Mouse (Mus musculus) CH12.LX (cell line): ENCODE measurements around the gene Zfp184. TPM values are rescaled to one million over a fixed set of nuclear protein-coding genes. Genes with fewer than 3 reads are reported as not detected.
A peak's percentile ranks its signal among the peaks of the same experiment; 100 is the strongest.

Experiments used
- DNase-seq: peaks from one replicate; pipeline ENCODE4 v3.0.0-alpha.2; 2013; ENCODE audit errors: extremely low read depth
- H3K27ac ChIP-seq: 2 replicates; pipeline ENCODE4 v1.5.1; 2012; ENCODE audit warnings: low read depth, mild to moderate bottlenecking, control low read depth, moderate library complexity; ENCODE audit not compliant: insufficient read depth
- H3K27me3 ChIP-seq: replicated peaks from 2 replicates; pipeline ENCODE3; 2012; ENCODE audit warnings: inconsistent platforms
- H3K36me3 ChIP-seq, 2 experiments: replicated peaks in 1 of 2; 2 replicates each; pipeline versions ENCODE3 to v1.6.1; 2012; ENCODE audit warnings: inconsistent platforms in 1 of 2, low read length in 1 of 2, mild to moderate bottlenecking in 1 of 2, mixed read lengths in 1 of 2, moderate library complexity in 1 of 2; ENCODE audit not compliant: control insufficient read depth in 1 of 2, insufficient read depth in 1 of 2
- H3K4me1 ChIP-seq, 2 experiments: 2 replicates each; pipeline ENCODE4 v1.6.1; 2012; ENCODE audit warnings: inconsistent platforms in 1 of 2, moderate library complexity in 1 of 2; ENCODE audit not compliant: insufficient read depth in 2 of 2, control insufficient read depth in 1 of 2
- H3K4me2 ChIP-seq: 2 replicates; pipeline ENCODE4 v1.6.1; 2012; ENCODE audit warnings: low read depth, mild to moderate bottlenecking, control low read depth; ENCODE audit not compliant: poor library complexity, insufficient read depth, severe bottlenecking
- H3K4me3 ChIP-seq, 3 experiments: fragments of 150-350 bp in 1 of 3; sonication (generic) in 1 of 3; replicated peaks in 1 of 3; 2 replicates each; pipeline versions ENCODE3 to v1.5.1; 2011 to 2012; ENCODE audit warnings: low read depth in 2 of 3, low read length in 2 of 3, mild to moderate bottlenecking in 2 of 3, moderate library complexity in 2 of 3, control low read depth in 1 of 3, improper control_type of control experiment in 1 of 3, inconsistent platforms in 1 of 3, mixed read lengths in 1 of 3; ENCODE audit not compliant: poor library complexity in 1 of 3
- H3K79me2 ChIP-seq: replicated peaks from 2 replicates; pipeline ENCODE4 v1.6.1; 2012; ENCODE audit warnings: mild to moderate bottlenecking, moderate library complexity; ENCODE audit not compliant: control insufficient read depth, poor library complexity, insufficient read depth, severe bottlenecking; ENCODE audit errors: extremely low read depth
- H3K9ac ChIP-seq: 2 replicates; pipeline ENCODE4 v1.6.1; 2012; ENCODE audit warnings: low read depth, mild to moderate bottlenecking, control low read depth, moderate library complexity; ENCODE audit not compliant: insufficient read depth
- H3K9me3 ChIP-seq: replicated peaks from 2 replicates; pipeline ENCODE3; 2012; ENCODE audit warnings: low read length, inconsistent platforms, mixed read lengths
- CHD2 ChIP-seq: IDR thresholded peaks from 2 replicates; pipeline ENCODE4 v1.6.1; 2011; ENCODE audit warnings: low read length, improper control_type of control experiment
- E2F4 ChIP-seq: IDR thresholded peaks from 2 replicates; pipeline ENCODE4 v1.6.1; 2011; ENCODE audit warnings: low read depth, low read length, improper control_type of control experiment; ENCODE audit not compliant: insufficient replicate concordance
- ELF1 ChIP-seq: IDR thresholded peaks from 2 replicates; pipeline ENCODE4 v1.6.1; 2014; ENCODE audit warnings: low read depth, mild to moderate bottlenecking, inconsistent platforms, low read length, improper control_type of control experiment
- EP300 ChIP-seq: IDR thresholded peaks from 2 replicates; pipeline ENCODE4 v1.6.1; 2011; ENCODE audit warnings: low read length, improper control_type of control experiment
- ETS1 ChIP-seq: conservative IDR thresholded peaks from 2 replicates; pipeline ENCODE4 v1.6.1; 2012; ENCODE audit warnings: low read depth, mild to moderate bottlenecking, inconsistent platforms, low read length, improper control_type of control experiment, moderate library complexity
- GABPA ChIP-seq: IDR thresholded peaks from 2 replicates; pipeline ENCODE4 v1.6.1; 2012; ENCODE audit warnings: low read depth, low read length, improper control_type of control experiment, inconsistent platforms; ENCODE audit not compliant: insufficient replicate concordance
- HCFC1 ChIP-seq: IDR thresholded peaks from 2 replicates; pipeline ENCODE4 v1.6.1; 2012; ENCODE audit warnings: low read depth, mild to moderate bottlenecking, inconsistent platforms, low read length, improper control_type of control experiment
- IRF4 ChIP-seq: IDR thresholded peaks from 2 replicates; pipeline ENCODE4 v1.6.1; 2014; ENCODE audit warnings: low read depth, mild to moderate bottlenecking, inconsistent platforms, low read length, improper control_type of control experiment
- JUN ChIP-seq: IDR thresholded peaks from 2 replicates; pipeline ENCODE4 v1.6.1; 2011; ENCODE audit warnings: low read depth, mild to moderate bottlenecking, low read length, improper control_type of control experiment, moderate library complexity; ENCODE audit not compliant: insufficient read depth
- JUND ChIP-seq: conservative IDR thresholded peaks from 2 replicates; pipeline ENCODE4 v1.6.1; 2011; ENCODE audit warnings: low read depth, low read length, improper control_type of control experiment
- MAFK ChIP-seq: IDR thresholded peaks from 2 replicates; pipeline ENCODE4 v1.6.1; 2011; ENCODE audit warnings: low read length, improper control_type of control experiment; ENCODE audit not compliant: insufficient replicate concordance
- MAX ChIP-seq: IDR thresholded peaks from 2 replicates; pipeline ENCODE4 v1.6.1; 2011; ENCODE audit warnings: low read length, improper control_type of control experiment
- MAZ ChIP-seq: IDR thresholded peaks from 2 replicates; pipeline ENCODE4 v1.6.1; 2012; ENCODE audit warnings: low read depth, mild to moderate bottlenecking, inconsistent platforms, low read length, improper control_type of control experiment, moderate library complexity
- MEF2A ChIP-seq: IDR thresholded peaks from 2 replicates; pipeline ENCODE4 v1.6.1; 2014; ENCODE audit warnings: low read depth, mild to moderate bottlenecking, inconsistent platforms, low read length, improper control_type of control experiment, borderline replicate concordance
- MXI1 ChIP-seq: IDR thresholded peaks from 2 replicates; pipeline ENCODE4 v1.6.1; 2011; ENCODE audit warnings: mild to moderate bottlenecking, low read depth, low read length, improper control_type of control experiment
- MYC ChIP-seq: IDR thresholded peaks from 2 replicates; pipeline ENCODE4 v1.6.1; 2011; ENCODE audit warnings: low read depth, mild to moderate bottlenecking, improper control_type of control experiment, low read length
- NELFE ChIP-seq: IDR thresholded peaks from 2 replicates; pipeline ENCODE4 v1.6.1; 2011; ENCODE audit warnings: low read depth, low read length, improper control_type of control experiment
- NRF1 ChIP-seq: IDR thresholded peaks from 2 replicates; pipeline ENCODE4 v1.6.1; 2014; ENCODE audit warnings: low read depth, mild to moderate bottlenecking, inconsistent platforms, low read length, improper control_type of control experiment, moderate library complexity
- POLR2AphosphoS2 ChIP-seq: IDR thresholded peaks from 2 replicates; pipeline ENCODE4 v1.6.1; 2011; ENCODE audit warnings: low read depth, low read length, improper control_type of control experiment
- RAD21 ChIP-seq: IDR thresholded peaks from 2 replicates; pipeline ENCODE4 v1.6.1; 2011; ENCODE audit warnings: low read depth, mild to moderate bottlenecking, low read length, improper control_type of control experiment, moderate library complexity
- RCOR1 ChIP-seq: conservative IDR thresholded peaks from 2 replicates; pipeline ENCODE4 v1.6.1; 2012; ENCODE audit warnings: low read depth, mild to moderate bottlenecking, inconsistent platforms, low read length, improper control_type of control experiment
- SIN3A ChIP-seq: IDR thresholded peaks from 2 replicates; pipeline ENCODE4 v1.6.1; 2012; ENCODE audit warnings: low read length, improper control_type of control experiment, inconsistent platforms
- SMC3 ChIP-seq: IDR thresholded peaks from 2 replicates; pipeline ENCODE4 v1.6.1; 2011; ENCODE audit warnings: low read depth, low read length, improper control_type of control experiment
- TBP ChIP-seq: conservative IDR thresholded peaks from 2 replicates; pipeline ENCODE4 v1.6.1; 2011; ENCODE audit warnings: low read depth, low read length, improper control_type of control experiment
- USF1 ChIP-seq: IDR thresholded peaks from 2 replicates; pipeline ENCODE4 v1.6.1; 2014; ENCODE audit warnings: low read depth, mild to moderate bottlenecking, inconsistent platforms, low read length, improper control_type of control experiment
- ZKSCAN1 ChIP-seq: IDR thresholded peaks from 2 replicates; pipeline ENCODE4 v1.6.1; 2012; ENCODE audit warnings: low read depth, inconsistent platforms, low read length, improper control_type of control experiment, borderline replicate concordance
- ZMIZ1 ChIP-seq: IDR thresholded peaks from 2 replicates; pipeline ENCODE4 v1.6.1; 2012; ENCODE audit warnings: low read depth, mild to moderate bottlenecking, inconsistent platforms, low read length, improper control_type of control experiment
- ZNF384 ChIP-seq: IDR thresholded peaks from 2 replicates; pipeline ENCODE4 v1.6.1; 2012; ENCODE audit warnings: low read depth, low read length, improper control_type of control experiment, inconsistent platforms
- dilution Hi-C: fragments of 300-500 bp; cut with MboI; formaldehyde crosslinking; loops from 2 replicates; pipeline ENCODE4 v1.14.3; 2020; ENCODE audit warnings: low sequenced_read_pairs; ENCODE audit not compliant: extremely low pct_unique_long_range_greater_than_20kb, extremely low pct_ligation_motif_present
- in situ Hi-C: fragments of 300-500 bp; cut with MboI; formaldehyde crosslinking; loops from 3 replicates; pipeline ENCODE4 v1.14.3; 2019; ENCODE audit warnings: low sequenced_read_pairs, low pct_ligation_motif_present, low pct_unique_long_range_greater_than_20kb, mixed read lengths
- polyA plus RNA-seq: library from polyadenylated mRNA; unstranded; fragments of >175 nt; gene quantifications from 2 replicates; pipeline ENCODE4 v1.2.1, GENCODE M21; 2012; ENCODE audit warnings: low read depth; ENCODE audit not compliant: insufficient read length
- total RNA-seq, 2 experiments: library from RNA; depleted of rRNA; stranded (reverse); fragments of 300-350 nt in 1 of 2; fragments of >200 nt in 1 of 2; gene quantifications; 2 replicates each; pipeline ENCODE4 v1.2.3; 2012 to 2014

Gene Zfp184
- total and polyA plus RNA-seq, 3 experiments = 0.79 to 3.1 (median 2.0) TPM

DNA sequence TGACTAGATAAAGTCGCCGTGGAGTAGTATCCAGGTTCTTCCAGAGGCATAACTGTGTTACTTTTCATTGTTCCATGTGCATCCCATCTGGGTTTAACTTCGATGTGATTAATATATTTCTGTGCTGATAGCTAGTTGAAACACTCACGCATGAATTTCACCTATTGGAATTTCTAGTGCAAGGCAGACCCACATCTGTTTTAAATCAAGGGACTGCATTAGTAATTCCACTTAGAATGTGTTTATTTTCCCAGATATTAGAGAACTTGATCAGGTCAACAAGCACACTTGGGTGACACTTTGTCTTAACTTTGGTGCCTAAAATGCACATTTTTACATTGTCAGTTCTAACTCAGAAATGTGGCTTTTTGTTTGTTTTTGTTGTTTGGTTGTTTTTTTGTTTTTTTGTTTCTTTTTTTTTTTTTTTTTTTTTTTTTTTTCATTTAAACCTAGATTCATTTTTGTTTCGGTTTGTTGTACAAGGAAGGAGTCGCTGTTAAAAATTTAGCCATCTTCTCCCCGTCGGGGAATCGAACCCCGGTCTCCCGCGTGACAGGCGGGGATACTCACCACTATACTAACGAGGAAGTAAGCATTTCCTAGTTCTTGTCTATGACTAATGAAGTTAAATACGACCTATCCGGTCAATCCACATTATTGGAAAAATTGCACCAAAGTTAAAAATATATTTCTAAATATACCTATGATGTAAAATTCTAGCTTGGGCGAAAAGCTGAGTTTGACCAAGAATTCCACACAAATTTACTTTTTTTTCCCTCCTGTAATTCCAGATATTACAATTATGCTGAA, 9.7 kb upstream of the Zfp184 start:
- H3K27me3 ChIP-seq = peaks cover 6% of the 10 kb centered on the region
- H3K79me2 ChIP-seq = no peaks in the 10 kb centered on the region
- H3K4me3 ChIP-seq = peak overlapping the region in 2 of 3 experiments; percentile 51 to 54
- in situ Hi-C loops = loop anchor here (25.0 kb wide), 3 partner anchors 223 to 1577 kb away; partner anchors contain the start of genes Hist1h2ai, Hist1h2bl, Hist1h2bm and Hist1h3h
- dilution Hi-C loops = no loop called here
- no peaks in the 10 kb centered on the region for H3K36me3 ChIP-seq
- peak overlapping the region; percentile 63 for H3K9ac ChIP-seq
- peak; percentile 83 for DNase-seq
- H3K9me3 ChIP-seq = peaks cover 3% of the 10 kb centered on the region
- peaks cover 0 to 15% of the 10 kb centered on the region in 2 experiments; a peak in 2 of 4 replicates for H3K4me1 ChIP-seq
- H3K27ac ChIP-seq = no peak overlapping the region
- H3K4me2 ChIP-seq = peak overlapping the region; percentile 84
- TF ChIP-seq MAFK (peak; percentile 96), NRF1 (peak; percentile 49; the same call in 1 of the 2 replicates), ZNF384 (peak; percentile 98), RCOR1 (no peak), USF1 (no peak), TBP (peak; percentile 100), JUND (no peak; the same call in 1 of the 2 replicates), ELF1 (peak; percentile 94), E2F4 (peak; percentile 89; the same call in 1 of the 2 replicates), EP300 (no peak), MAZ (no peak)

DNA sequence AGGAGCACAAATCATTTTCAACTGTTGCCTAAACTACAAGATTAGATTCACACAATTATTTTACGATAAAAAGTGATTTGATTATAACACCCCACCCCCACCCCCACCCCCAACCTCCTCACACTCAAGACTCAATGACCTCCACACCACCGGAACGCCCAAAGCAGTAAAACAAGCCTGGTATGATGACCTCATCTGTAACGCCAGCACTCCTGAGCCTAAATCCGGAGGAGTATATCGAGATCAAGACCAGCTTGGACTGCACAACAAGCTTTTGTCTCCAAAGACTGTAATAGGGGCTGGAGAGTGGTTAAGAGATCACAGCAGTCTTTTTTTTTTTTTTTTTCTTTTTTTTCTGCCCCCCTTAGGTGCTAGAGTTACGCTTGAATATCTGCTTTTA, 9.1 kb upstream of the Zfp184 start:
- in situ Hi-C loops = loop anchor here (25.0 kb wide), 3 partner anchors 224 to 1576 kb away; partner anchors contain the start of genes Hist1h2ai, Hist1h2bl, Hist1h2bm and Hist1h3h
- dilution Hi-C loops = no loop called here
- H3K27ac ChIP-seq = no peak overlapping the region
- TF ChIP-seq POLR2AphosphoS2 (no peak), RAD21 (no peak), SMC3 (no peak), ELF1 (no peak), JUND (0 out of 2 replicates have a peak, but pooled peaks have one; percentile 5), MXI1 (no peak), EP300 (no peak), E2F4 (no peak), MEF2A (no peak), CHD2 (no peak), ZKSCAN1 (no peak), JUN (0 out of 2 replicates have a peak, but pooled peaks have one; percentile 40), HCFC1 (0 out of 2 replicates have a peak, but pooled peaks have one; percentile 8), ZMIZ1 (no peak), TBP (no peak), ZNF384 (peak; percentile 49; the same call in 1 of the 2 replicates), MAX (no peak), IRF4 (no peak), MYC (no peak), ETS1 (no peak), NELFE (no peak), MAFK (0 out of 2 replicates have a peak, but pooled peaks have one; percentile 1), GABPA (no peak), NRF1 (no peak), SIN3A (no peak), RCOR1 (no peak)

More for the DNA sequence above, 9.1 kb upstream of the Zfp184 start:
- Histone ChIP-seq H3K9me3 (peaks cover 5% of the 10 kb centered on the region), H3K27me3 (peaks cover 6% of the 10 kb centered on the region), H3K9ac (peak overlapping the region; percentile 63), H3K79me2 (no peaks in the 10 kb centered on the region), H3K36me3 (no peaks in the 10 kb centered on the region), H3K4me2 (peak overlapping the region; percentile 97; the same call in 1 of the 2 replicates), H3K4me1 (peaks cover 0 to 15% of the 10 kb centered on the region in 2 experiments; a peak in 2 of 4 replicates), H3K4me3 (peak overlapping the region; percentile 48 to 56 (median 52))
- DNase-seq = peak; percentile 90
